Mouse (Mus musculus) ovary, adult 2 months (tissue): ENCODE data around the gene Csn1s2a. TPM values are rescaled to one million over a fixed set of nuclear protein-coding genes. Genes with fewer than 3 reads are reported as not detected.

Source experiments
- polyA plus RNA-seq: library from polyadenylated mRNA; depleted of rRNA; stranded (reverse); fragments of >200 nt; gene quantifications from 2 replicates; pipeline ENCODE4 v1.2.3, GENCODE M21; 2012; rRNA removed

Csn1s2a gene
- polyA plus RNA-seq: not detected in 2 replicates

GRCm38 (mm10) chr5:87774267-87774666 lies at the start of gene Csn1s2a:
TSS of gene Csn1s2a (plus strand) at chr5:87774567.

GRCm38 (mm10) chr5:87807782-87808181 lies 33.4 kb downstream of the Csn1s2a start, which contains the start of gene Csn1s2b:
TSS of gene Csn1s2b (plus strand) at chr5:87808082.

DNA sequence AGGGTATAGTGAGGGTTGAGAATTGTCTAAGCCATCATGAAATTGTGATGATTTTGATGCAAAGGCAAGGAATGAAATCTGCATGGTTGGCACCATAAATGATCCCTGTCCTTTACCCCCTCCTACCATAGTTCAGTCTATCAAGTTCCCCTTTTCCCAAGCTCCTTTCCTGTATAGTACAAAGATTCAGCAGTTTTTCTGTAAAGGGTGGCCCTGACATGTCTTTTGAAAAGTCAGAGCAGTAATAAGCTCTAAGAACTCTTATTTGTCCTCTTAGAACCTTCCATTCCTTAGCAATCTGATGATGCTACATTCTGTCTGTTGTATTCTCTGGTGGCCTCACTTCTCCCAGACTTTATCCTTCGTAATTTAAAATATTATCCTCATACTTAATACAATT lies 51.0 kb downstream of the Csn1s2a start, which contains the start of gene Prr27:
Gene Prr27, plus strand, starts transcription at position 301 of the 400 bp plus-strand sequence.

Other genes starting within 250 kb of the Csn1s2a start
- gene Sult1b1, start 236.4 kb upstream of the Csn1s2a start, polyA plus RNA-seq: not detected in 2 replicates
- gene Sult1d1, start 205.5 kb upstream of the Csn1s2a start, polyA plus RNA-seq: 0.07 TPM in 1 of 2 replicates, not detected in the other
- gene Sult1e1, start 183.0 kb upstream of the Csn1s2a start, polyA plus RNA-seq: not detected in 2 replicates
- gene Csn1s1, start 108.4 kb upstream of the Csn1s2a start, polyA plus RNA-seq: not detected in 2 replicates
- gene Csn2, start 74.9 kb upstream of the Csn1s2a start, polyA plus RNA-seq: not detected in 2 replicates
- not detected in 2 replicates for gene Csn1s2b, start 33.5 kb downstream of the Csn1s2a start, polyA plus RNA-seq
- gene Prr27, start 51.1 kb downstream of the Csn1s2a start, polyA plus RNA-seq: not detected in 2 replicates
- not detected in 2 replicates for gene Odam, start 110.5 kb downstream of the Csn1s2a start, polyA plus RNA-seq
- gene Csn3, start 151.0 kb downstream of the Csn1s2a start, polyA plus RNA-seq: not detected in 2 replicates
- not detected in 2 replicates for gene 2310003L06Rik, start 194.9 kb downstream of the Csn1s2a start, polyA plus RNA-seq
- not detected in 2 replicates for gene Gm28434, start 194.9 kb downstream of the Csn1s2a start, polyA plus RNA-seq
- gene Cabs1, start 204.9 kb downstream of the Csn1s2a start, polyA plus RNA-seq: not detected in 2 replicates
- gene Smr3a, start 228.0 kb downstream of the Csn1s2a start, polyA plus RNA-seq: not detected in 2 replicates